Mouse (Mus musculus) cerebellum, adult 2 months (tissue): ENCODE measurements around the gene Foxo1.

ENCODE experiments used
- CTCF ChIP-seq: fragments of 200-500 bp; IDR thresholded peaks from 2 replicates; pipeline ENCODE4 v1.5.1; 2011; ENCODE audit warnings: low read depth, mild to moderate bottlenecking, control low read depth, low read length, moderate library complexity, borderline replicate concordance; ENCODE audit not compliant: insufficient read depth
- POLR2A ChIP-seq: fragments of 200-500 bp; IDR thresholded peaks from 2 replicates; pipeline ENCODE4 v1.6.1; 2011; ENCODE audit warnings: low read length, control low read depth, borderline replicate concordance; ENCODE audit not compliant: insufficient read depth

DNA sequence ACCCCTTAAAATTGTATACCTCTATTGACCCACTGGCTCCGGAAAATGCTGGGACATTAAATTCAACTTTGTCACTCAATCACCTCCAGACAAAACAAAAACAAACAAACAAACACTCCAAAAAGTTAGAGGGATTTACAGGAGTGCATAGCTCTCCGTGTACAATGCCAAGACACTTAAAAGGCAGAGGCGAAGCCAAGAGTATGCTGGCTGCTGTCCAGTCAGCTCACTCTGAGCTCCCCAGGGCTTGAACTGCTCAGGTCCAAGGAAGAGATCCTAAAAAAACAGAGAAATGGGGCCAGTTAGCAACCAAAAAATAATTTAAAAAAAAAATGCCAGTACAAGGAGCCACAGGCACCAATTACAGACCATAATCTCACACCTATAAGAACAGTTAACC is 9.6 kb upstream of the Foxo1 start:
- TF ChIP-seq CTCF: no peak
- no peak for TF ChIP-seq POLR2A
